Mouse (Mus musculus) adrenal gland, adult (tissue): ENCODE measurements around the gene Dll4.

ENCODE experiments used
- DNase-seq, 2 experiments: peaks; one replicate each; pipeline ENCODE4 v3.0.0; 2022 to 2023; ENCODE audit warnings: low spot score in 1 of 2; ENCODE audit not compliant: inconsistent age in 2 of 2

Gene Dll4

DNA sequence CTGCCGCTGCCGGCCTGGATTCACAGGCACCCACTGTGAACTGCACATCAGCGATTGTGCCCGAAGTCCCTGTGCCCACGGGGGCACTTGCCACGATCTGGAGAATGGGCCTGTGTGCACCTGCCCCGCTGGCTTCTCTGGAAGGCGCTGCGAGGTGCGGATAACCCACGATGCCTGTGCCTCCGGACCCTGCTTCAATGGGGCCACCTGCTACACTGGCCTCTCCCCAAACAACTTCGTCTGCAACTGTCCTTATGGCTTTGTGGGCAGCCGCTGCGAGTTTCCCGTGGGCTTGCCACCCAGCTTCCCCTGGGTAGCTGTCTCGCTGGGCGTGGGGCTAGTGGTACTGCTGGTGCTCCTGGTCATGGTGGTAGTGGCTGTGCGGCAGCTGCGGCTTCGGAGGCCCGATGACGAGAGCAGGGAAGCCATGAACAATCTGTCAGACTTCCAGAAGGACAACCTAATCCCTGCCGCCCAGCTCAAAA lies 6.6 kb downstream of the Dll4 start:
- DNase-seq, result no peak

DNA sequence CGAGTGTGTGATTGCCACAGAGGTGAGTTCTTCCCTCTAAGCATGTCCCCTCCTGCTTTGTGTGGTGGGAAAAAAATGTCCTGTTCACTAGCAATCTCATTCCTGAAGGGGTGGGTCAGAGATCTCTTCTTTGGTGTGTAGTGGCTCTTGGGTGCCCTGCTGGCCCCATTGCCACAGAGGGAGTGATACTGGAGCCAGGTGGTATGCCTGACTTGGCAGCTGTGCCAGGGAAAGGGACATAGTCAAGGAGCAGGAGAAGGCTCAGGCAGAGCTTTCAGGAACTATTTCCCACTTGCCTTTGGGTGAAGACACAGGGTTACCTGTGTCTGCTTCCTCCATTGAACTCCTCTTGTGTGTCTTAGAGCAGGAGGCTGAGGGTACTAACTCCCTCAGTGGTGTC lies 8.6 kb downstream of the Dll4 start:
- no peak for DNase-seq

DNA sequence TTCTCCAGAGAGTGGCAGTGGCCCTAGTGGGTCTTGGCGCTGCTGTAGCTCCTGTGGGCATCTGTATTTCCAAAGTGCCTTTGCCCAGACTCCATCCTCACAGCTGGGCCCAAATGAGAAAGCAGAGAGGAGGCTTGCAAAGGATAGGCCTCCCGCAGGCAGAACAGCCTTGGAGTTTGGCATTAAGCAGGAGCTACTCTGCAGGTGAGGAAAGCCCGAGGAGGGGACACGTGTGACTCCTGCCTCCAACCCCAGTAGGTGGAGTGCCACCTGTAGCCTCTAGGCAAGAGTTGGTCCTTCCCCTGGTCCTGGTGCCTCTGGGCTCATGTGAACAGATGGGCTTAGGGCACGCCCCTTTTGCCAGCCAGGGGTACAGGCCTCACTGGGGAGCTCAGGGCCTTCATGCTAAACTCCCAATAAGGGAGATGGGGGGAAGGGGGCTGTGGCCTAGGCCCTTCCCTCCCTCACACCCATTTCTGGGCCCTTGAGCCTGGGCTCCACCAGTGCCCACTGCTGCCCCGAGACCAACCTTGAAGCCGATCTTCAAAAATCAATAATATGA lies 9.5 kb downstream of the Dll4 start:
- no peak for DNase-seq

DNA sequence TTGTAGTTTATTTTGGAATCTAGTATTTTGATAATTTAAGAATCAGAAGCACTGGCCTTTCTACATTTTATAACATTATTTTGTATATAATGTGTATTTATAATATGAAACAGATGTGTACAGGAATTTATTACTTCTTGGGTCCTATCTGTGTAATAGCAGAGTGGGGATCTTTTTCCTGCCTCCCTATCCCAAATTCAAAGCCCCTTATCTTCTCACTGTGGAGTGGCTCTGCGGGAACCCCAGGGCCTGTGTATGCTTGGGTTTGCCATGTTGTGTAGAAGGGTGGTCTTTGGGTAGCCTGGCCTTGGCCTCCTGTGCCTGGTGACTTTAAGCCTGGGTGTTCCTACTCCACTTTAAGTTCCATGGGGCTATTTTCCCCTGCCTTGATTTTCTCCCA lies 10.0 kb downstream of the Dll4 start:
- no peak for DNase-seq

DNA sequence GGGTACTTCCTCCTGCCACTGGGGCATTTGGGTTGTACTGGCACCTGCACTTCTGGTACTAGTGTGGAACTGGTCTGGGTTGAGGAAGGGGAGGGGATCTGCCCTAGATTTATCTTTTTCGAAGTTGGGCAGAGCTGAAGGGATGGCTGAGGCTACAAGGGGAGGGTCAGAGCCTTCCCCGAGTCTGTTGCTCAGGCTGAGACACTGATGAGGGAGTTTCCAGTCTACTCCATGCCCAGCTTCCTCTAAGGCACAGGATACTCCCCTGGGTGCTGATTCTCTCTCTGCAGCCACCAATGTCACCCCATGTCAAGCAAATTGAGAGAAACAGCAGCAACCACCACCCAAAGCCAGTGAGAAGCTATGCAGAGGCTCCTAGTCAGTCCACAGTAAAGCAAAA lies 10.4 kb downstream of the Dll4 start:
- DNase-seq, result no peak

DNA sequence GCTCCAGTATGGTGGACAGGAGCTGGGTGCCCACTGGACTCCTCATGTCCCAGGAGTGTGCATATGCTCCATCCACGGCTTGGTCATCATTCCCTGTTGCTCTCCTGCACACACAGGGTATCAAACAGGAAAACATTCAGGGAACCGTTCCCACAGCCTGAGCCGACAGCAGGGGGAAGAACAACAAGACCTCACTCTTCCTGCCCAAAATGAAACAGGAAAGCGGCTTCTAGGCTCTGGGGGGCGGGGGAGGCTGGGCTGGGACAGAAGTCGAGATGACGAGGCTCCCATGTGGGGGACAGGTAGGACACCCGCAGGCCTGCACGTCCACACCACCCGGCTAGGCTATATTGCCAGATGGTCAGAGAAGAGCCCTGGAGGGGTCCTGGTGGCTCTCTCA lies 10.9 kb downstream of the Dll4 start:
- DNase-seq, result peak in 1 of 2 experiments; percentile 68

DNA sequence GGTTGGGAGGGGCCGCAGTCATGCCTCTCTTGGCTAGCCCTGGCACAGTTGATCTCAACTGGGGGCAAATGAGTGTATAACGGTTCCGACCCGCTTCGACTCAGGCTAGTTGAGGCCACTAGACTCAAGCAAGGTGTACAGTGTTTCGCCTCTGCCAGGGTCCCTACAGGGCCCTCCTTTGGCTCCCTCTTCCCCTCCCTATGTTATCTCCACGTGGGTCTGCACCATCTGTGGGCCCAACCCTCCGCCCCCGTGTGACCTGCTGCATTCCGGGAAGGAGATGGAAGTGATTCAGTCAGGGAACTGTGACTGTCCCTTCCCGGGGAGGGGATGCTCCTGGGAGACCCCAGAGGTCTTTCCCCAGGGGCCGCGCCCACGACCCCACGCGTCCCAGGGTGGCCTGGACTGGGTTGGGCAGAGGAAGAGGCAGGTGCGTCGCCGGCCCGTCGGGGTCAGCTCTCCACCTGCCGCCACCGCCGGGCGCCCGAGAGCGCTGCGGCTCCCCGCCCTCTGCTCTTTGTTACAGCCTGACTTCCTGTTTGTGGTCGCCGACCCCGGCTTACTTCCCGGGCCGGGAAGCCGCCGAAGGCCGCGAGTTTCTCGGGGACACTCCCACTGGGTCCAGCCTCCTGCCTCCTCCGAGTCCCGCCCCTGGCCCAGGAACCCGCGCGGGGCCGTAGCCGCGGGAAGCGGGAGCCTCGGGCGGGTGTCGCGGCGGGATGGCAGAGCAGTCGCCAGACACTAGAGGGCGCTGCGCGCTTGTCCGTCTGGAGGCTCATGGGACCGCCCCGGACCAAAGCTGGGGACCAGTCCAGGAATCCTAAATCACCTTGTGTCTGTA lies 12.1 kb downstream of the Dll4 start:
- DNase-seq, result peak; percentile 91 to 97

DNA sequence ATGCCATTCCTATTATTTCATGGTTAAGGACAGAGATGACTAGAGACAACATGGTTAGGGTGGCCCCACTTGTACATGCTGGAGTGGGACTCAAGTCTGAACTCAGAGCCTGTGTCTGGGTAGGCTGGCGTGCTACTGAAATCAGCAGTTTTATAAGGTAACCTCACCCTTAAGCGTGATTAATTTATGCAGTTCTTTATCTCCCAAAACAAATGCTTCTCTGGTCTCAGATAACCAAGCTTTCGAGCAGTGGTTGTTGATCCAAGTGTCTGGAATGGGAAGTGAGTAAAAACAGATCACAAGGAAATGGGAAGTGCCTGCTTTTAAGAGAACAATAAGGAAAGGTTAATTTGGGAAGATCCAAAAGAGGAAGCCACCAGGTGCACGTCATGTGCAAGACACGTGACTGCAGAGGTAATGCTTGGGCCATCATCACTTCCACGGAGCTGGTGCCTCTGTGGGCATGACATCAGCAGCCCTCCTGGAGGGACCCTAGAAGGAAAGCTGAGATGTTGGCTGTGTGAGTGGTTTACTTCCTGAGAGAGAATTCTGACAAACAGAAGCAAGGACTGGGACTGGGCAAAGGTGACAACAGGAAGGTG lies 19.1 kb downstream of the Dll4 start:
- peak in 1 of 2 experiments; percentile 26 for DNase-seq

DNA sequence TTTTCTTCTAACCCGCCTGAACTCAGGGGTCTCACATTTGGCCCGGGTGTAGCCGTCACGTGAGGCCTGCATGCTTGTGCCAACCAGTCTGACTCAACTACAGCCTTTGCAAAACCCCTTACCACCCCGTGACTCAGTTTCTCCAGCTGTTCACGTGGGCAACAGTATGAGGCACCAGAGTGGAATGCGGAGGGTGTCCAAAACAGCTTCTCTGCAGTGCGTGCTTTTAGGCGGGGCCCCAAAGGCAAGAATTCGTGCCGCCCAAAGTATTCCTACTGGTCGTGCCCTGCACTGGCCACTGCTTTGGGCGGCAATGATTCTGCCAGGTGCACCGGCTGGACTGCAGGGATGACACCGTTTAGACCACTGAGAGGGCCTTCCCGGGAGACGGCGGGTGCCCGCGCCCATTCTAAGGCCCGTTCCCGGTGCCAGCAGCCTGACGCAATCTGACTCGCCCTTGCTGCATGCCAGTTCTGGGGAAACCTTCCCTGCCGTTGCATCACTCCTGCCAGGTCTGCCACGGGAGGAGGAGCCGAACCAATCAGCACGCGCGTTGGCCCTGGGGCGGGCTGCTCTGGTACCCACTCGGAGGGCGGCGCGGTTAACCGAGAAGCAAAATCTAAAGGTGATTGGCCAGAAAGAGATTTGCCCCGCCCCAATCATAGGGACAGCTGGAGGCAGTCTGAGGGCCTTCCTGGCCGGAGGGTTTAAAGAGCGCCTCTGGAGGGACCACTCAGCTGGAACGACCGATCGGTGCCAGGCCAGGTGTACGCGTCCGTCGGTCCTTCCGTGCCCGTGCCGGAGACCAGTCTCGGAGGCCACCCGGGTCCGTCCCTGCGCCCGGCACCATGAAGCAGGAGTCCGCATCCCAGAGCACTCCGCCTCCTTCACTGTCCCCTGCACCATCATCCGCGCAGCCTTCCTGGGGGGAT lies 25.2 kb downstream of the Dll4 start, which contains the start of gene Chac1:
Gene Chac1, plus strand, starts transcription at position 675 of the 932 bp plus-strand sequence.
- DNase-seq, result peak; percentile 95 to 98

DNA sequence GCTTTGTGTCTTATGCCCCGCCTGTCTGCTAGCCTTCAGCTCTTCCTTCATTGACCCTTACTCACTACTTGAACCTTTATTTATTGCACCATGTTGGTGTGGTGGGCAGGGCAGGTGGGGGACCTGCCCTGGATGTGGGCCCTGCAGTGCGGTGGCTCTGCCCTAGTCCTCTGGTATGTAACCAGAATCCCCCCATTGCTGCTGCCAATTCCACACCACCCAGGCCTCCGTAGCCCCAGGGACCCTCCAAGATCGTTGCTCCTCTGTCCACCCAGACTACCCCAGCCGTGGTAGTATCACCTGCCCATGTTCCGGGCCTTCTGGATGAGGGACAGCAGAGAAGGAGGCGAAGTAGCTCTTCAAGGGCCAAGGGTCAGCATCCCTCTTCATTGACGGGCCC lies 28.1 kb downstream of the Dll4 start:
- no peak for DNase-seq

DNA sequence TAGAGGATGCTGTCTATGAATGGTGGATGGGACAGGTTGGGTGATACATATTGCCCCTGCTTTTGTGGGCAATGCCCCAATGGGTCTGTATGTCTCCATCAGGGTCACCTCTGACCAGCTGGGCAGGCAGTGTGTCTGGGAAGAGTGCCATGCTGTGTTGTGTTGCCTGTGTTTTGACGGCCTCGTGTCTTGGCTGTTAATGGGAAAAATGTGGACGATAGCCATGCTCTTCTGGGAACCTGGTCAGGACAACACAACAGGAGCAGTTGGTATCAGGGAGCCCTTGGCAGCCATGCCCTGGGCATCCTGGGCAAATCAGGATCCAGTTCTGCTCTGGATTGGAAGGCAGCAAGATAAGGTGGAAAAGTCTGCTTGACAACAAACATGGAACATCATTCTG lies 29.5 kb downstream of the Dll4 start:
- DNase-seq, result peak in 1 of 2 experiments; percentile 67

DNA sequence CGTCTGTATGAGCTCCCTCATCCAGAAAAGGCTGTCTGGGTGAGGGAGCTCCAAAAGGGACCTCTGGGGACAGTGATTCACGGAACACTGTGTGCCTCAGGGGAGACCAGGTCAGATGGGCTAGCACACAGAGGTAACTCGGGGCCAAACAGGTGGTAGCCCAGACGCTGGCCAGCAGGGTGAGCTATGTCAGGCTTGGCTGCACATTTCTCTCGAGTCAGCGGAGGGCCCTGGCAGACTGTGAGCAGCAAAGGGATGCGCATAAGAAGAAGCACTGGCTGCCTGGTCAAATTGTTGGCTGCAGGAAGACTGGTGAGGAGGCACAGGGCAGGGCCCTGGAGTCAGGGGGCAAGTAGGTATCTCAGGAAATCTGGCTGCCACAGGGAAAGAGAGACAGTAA lies 30.1 kb downstream of the Dll4 start:
- DNase-seq, result peak in 1 of 2 experiments; percentile 51

DNA sequence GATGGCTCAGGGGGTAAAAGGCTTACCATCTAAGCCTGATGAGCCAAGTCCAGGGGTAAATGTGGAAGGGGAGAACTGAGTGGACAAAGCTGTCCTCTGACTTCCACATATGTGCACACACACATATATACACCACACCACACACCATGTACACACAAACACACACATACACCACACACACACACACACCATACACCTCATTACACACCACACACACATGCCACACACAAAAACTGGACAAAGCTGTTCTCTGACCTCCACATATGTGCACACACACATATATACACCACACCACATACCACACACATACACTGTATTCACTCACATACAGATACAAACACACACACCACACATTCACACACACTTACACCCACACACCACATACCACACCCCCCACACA lies 30.7 kb downstream of the Dll4 start:
- DNase-seq, result no peak

DNA sequence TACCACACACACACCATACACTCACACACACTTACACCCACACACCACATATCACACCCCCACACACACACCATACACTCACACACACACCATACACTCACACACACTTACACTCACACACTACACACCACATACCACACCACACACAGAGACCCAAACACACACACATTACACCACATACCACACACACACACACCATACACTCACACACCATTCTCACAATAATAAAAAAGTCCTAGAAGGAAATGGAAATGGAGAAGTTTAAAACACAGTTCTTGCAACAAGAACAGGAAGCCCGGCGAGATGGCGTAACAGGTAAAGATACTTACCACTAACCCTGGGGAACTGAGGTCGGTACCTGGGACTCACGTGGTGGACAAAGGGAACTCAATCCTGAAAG lies 31.2 kb downstream of the Dll4 start:
- no peak for DNase-seq

DNA sequence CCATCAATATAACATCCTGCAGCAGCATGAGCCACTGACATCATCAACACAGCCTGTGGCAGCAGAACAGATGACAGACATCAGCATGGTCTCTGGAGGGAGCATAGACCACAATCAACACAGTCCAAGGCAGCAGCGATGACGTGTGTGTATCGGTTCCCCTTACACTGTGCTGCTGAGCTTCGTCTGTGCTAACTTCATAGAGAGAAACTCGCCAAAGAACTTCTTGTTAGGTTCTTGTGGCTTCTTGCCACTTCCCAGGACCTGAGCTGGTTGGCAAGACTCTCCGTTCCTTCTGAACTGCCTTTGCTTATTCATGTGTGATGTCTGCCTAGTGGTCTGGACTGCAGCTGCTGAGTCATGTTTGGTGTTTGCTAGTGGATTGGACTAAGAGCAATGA lies 32.7 kb downstream of the Dll4 start:
- DNase-seq, result no peak

DNA sequence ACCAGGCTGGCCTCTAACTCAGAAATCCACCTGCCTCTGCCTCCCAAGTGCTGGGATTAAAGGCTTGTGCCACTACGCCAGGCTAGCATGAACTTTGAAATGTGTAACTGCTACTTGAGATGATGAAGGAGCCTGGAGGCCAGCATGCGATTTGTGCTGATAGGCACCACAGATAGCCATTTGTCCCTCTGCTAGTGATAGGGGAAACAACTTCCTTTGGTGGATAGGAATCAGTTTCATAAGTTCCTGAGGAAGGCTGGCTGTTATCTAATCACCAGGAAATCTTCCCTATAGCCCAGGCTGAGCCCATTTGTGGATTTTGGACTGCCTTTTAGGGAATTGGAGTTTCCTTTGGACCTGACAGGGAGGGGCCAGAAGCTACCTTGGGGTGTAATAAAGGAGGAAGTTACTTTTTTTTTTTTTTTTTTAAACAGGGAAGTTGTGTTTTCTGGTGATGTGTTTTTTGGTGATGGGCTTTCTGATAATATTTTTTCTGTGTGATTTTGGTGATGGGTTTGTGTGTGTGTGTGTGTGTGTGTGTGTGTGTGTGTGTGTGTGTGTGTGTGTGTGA lies 34.2 kb downstream of the Dll4 start:
- DNase-seq, result no peak

DNA sequence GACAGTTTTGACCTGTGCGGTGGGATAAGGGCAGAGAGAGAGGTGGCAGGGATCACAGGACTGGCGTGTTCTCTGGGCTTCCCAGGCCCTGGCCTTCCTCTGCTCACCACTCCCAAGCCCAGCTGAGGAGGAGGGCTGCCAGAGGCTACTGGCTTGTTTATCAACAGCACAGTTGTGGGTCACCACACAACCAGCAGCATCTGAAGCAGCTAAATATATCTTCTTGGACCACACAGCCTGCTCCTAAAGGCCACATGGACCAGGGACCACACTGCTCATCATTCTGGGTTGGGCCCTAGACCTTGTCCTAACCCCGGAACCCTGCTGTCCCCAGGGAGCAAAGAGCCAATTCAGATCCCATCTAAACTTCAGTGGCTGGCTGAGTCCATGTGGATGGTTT lies 39.4 kb downstream of the Dll4 start:
- no peak for DNase-seq

DNA sequence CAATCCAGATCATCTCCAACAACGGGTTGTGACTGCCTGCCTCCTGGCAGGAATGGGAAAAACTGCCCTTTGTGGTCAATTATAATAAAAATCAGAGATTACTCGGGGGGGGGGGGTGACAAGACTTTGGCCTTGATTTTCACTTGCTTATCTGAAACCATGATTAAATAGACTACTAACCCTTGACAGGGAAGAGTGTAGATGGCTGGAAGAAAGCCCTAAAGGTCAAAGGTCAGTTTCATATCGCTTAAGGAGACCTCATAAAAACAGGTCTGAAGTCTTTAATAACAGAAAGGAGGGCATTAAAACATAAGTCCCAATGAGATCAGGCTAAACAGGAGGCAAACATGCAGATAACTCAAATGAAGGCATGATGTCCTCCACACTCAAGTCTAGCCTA lies 41.8 kb downstream of the Dll4 start:
- no peak for DNase-seq

DNA sequence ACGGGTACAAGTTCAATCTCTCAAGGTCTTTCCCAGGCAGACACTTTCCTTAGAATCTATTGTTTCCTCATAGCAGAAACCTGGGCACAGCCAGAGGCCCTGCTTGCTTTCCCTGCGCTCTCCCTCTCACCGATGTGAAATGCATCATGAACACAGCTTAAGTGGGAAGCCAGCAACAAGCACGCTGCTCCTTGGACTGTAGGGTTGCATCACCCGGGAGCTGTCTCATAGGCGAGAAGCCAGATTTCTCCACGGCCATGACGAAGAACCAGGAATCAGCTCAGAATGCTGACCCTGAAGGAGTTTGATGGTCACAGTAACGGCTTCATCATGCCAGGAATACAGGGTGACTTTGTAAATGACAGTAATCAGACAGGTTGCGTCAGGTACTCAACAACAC lies 44.5 kb downstream of the Dll4 start:
- DNase-seq, result peak; percentile 57 to 92

DNA sequence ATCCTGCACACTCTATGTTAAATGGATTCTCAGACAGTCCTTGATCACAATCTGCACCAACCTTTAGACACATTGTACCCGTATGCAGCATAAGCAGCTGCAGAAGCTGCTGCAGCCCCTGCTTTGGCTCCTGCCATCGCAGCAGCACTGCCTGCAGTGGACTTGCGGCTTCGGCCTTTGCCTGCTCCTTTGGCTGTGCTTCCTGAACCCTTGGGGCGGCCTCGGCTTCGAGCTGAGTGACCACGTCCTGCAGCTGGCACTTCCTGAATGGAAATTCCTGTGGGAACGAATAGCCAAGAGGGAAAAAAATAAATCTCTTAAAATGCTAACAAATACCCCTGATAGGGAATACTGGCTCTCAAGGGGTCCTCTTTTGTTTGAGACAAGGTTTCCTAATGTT lies 51.7 kb downstream of the Dll4 start:
- peak; percentile 37 to 64 for DNase-seq

DNA sequence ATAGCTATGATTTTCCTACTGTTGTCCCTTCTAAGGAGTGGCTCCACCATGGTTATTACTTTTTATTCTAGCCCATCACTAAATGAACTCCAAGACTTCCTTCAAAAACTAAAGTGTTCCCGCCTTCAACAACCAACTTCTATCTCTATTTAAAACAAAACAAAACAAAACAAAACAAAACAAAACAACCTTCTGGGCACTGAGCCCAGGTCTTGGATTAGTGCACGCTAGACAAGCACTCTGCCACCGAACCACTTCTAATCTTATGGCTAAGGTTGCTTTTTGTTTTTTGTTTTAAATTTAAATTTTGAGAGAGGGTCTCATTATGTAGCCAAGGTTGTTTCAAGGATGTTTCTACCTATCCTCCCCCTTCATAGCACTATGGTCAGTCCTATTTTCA lies 52.2 kb downstream of the Dll4 start:
- no peak for DNase-seq
